Mouse (Mus musculus): ENCODE results near the gene Ttc14.
A peak's percentile ranks its signal among the peaks of the same experiment; 100 is the strongest.

DNA sequence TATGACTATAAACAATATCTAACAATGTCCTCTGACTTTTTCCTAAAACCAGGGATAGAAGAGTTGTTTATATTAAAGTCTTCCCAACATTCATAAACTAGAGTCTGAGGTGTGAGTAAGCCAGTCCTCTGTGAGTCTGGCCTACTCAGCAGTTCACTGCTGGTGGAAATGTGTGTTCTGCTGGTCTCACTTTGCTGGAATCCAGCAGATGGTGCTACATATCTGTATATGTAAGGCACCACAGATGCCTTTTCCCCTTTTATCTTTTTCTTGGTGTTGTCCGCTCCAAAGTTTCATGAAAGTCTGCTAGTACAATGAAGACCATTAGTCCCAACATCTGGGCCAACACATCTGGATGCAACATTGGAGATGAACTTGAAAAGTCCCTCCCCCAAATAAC lies 53.4 kb downstream of the Ttc14 start:
- peak; percentile 44; the same call in 1 of the 2 replicates for TF ChIP-seq CTCF (IDR thresholded peaks at IDR 0.05; ENCODE audit: borderline replicate concordance, extremely low read depth, insufficient read depth, insufficient read length)
- no peak for TF ChIP-seq POLR2A (IDR thresholded peaks at IDR 0.05; ENCODE audit: borderline replicate concordance, extremely low read depth, insufficient read depth, insufficient read length, poor library complexity, severe bottlenecking)
